Mouse (Mus musculus) CD4-positive, CD25-positive, alpha-beta regulatory T cell, adult 4 months (primary cell): Measurements from ENCODE around the gene Abcb9. TPM values are rescaled to one million over a fixed set of nuclear protein-coding genes. Genes with fewer than 3 reads are reported as not detected.
A peak's percentile ranks its signal among the peaks of the same experiment; 100 is the strongest.

Experiments
- ATAC-seq: one replicate; pipeline ENCODE4 v1.8.0; 2017
- polyA plus RNA-seq, 2 experiments: library from polyadenylated mRNA; unstranded; fragments of 100-300 nt; shearing (Covaris generic); gene quantifications; one replicate each; pipeline ENCODE4 v1.2.1; 2017

Abcb9 gene
- 10 to 100 TPM; 16.1 to 16.6 TPM for polyA plus RNA-seq

DNA sequence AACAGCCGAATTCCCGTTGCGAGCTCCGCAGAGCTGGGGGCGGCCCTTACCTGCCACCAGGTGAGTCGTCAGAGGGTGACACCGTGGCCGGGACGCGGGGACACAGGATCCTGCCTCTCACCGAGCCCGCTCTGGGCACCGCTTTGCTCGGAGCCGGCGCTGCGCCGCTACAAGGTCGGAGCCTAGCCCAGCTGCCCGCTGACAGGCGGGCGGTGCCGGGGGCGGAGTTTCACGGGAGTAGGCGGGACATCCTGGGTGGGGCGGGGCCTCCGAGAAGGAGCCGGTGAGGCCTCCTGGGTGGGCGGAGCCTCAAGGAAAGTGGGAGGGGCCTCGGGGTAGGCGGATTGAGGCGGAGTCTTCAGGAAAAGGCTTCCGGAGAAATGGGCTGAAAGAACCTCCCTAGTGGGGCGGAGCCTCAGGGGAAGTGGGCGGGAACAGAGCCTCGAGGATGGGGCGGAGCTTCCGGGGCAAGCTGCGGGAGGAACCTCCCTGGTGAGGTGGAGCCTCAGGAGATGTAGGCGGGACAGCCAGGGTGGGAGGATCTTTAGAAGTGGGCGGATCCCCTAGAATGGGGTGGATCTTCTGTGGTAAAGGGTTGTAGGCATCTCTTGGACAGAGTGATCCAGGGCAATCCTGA, at the start of gene Abcb9:
TSS of gene Abcb9 (minus strand) at position 203 of the 637 bp plus-strand sequence.
- ATAC-seq = peak; percentile 89

DNA sequence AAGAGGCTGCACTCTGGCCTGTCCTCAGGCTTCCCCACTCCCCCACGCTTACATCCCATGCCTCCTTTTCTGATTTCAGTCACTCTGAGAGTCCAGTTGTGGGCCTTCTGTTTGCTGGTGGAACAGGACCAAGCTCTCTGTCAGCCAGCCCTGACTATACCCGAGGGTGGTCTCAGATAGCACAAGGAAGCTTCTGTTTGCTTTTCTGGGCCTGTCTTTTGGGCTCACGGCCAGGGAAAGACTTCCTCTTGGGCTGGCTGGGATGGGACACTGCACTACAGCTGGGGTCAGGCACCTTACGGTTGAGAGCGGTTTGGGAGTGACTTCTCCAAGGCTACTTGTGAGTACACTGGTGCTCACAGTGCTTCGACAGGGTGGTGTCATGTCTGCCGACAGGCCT, 42.5 kb upstream of the Abcb9 start:
- no peak for ATAC-seq

DNA sequence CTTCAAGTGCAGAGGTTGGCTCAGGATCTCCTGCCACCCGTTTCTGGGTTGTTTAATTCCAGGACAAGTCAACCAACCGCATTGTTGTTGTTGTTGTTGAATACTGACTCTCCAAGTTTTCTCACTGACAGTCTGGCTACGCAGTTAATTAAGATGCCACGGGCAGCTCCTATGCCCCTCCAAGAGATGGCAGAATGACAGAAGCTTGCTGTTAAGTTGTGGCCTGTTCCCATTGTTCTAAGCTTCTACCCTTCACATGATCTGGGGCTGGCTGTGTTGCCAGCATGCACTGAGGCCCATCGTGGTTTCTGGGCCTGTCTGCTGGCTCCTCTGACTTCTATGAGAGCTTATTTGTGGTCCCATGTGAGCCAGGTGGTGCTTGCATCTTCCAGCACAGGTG, 38.7 kb upstream of the Abcb9 start:
- ATAC-seq = no peak

GRCm38 (mm10) chr5:124125093-124125492, 29.5 kb upstream of the Abcb9 start:
- no peak for ATAC-seq

DNA sequence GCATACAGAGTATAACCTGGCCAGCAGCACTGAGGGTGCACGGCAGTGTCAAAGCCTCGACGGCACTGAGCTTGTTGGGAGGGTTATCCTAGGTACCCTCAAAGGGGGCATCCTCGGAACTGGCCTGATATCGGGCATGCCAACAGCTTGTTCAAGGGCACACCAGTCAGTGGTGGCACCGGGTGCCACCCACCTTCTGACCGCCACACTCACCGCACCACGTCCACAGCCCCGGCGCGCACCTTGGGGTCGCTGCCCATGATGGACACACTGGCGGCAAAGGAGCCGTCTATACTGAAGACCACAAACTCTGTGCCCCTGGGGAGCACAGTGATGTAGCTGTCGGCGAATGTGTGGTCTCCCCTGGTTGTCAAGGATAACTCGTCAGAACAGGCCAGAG, 26.8 kb upstream of the Abcb9 start:
- no peak for ATAC-seq

- no peak for ATAC-seq
These were observed 23.6 kb upstream of the Abcb9 start for GRCm38 (mm10) chr5:124119204-124119603.

- ATAC-seq = peak; percentile 14
These were observed 20.6 kb upstream of the Abcb9 start, which contains the start of gene Arl6ip4 for GRCm38 (mm10) chr5:124115990-124116845. Gene Arl6ip4 (plus strand): TSS chr5:124116089.

GRCm38 (mm10) chr5:124115531-124115930, 19.9 kb upstream of the Abcb9 start:
- ATAC-seq = no peak

GRCm38 (mm10) chr5:124114276-124115025, 18.9 kb upstream of the Abcb9 start:
- ATAC-seq = no peak

GRCm38 (mm10) chr5:124113030-124113429, 17.4 kb upstream of the Abcb9 start:
- no peak for ATAC-seq

DNA sequence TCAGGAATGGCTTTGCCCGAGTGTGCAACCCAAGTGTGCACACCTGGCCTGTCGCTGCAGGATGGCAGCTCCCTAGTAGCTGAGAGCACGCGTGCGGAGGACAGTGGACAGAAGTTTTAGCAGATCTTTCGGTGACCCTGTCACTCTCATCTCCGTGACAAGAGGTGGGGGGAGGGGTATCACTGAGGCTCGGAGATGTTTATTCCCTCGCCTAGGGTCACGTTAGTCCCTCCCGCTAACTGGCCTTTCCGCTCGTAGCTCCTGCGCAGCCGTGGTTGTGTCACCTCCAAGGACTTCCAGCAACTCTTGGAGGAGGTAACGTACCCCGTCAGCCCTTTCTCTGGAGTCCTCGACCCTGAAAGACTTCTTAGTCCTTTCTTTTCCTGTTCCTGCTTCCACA, 16.9 kb upstream of the Abcb9 start:
- ATAC-seq = no peak

DNA sequence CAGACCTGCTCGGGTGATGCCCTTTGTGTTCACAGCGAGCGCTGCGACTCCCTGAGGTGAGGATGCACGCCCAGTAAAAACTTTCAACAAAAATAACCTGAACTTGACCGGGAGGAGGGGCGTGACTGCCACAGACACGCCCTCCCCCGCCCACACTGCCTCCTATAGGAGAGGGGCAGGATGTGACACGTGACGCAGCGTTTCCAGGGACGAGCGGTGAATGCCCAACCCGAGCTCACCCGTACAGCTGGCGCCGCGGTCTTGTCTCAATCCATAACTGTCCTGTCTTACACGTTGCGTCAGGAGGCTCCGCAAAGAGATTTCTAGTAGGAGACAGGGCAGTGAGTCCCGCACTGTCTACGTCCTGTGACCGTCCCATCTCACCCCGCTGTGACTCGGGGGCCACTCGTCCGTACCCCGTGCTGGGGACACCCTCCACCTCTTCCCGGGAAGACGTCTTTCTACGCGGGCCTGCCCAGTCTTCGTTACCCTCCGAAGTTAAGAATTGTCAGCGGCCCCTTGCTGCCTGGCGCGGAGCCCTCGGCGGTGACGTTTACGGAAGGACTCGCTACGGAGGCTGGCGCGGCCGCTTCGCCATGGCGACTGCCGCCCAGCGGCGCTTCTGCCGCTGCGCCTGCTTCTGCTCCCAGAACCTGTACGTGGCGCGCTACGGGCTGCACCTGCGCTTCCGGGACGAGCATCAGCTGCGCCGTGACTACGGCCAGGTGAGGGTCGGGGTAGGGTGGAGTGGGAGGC, 16.3 kb upstream of the Abcb9 start, which contains the start of gene Ogfod2:
TSS of gene Ogfod2 (plus strand) at position 556 of the 756 bp plus-strand sequence.
- peak; percentile 88 for ATAC-seq

GRCm38 (mm10) chr5:124111077-124111741, 15.6 kb upstream of the Abcb9 start:
- ATAC-seq = no peak

- ATAC-seq = no peak
These were observed 8.0 kb upstream of the Abcb9 start for GRCm38 (mm10) chr5:124103552-124103951.

- no peak for ATAC-seq
These were observed 7.4 kb upstream of the Abcb9 start for GRCm38 (mm10) chr5:124103020-124103419.

DNA sequence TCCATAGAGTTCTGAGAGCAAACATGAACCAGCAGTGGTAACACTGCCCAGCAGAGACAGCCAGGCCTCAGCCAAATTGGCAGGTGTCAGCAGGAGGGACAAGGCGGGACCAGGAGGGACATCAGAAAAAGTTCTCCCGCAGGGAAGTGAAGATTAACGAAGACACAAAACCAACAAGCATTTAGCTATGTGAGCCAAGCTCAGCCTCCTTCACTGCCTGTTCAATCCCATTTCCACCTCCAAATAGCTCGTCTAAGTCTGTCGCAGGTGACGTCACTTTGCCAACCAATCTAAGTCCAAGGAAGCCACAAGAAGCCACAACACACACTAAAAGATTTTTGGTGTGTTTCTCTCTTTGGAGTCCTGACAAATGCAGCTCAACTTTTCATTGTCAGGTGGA, 6.7 kb upstream of the Abcb9 start:
- no peak for ATAC-seq

- ATAC-seq = no peak
These were observed 4.8 kb upstream of the Abcb9 start for GRCm38 (mm10) chr5:124100128-124101044.

- ATAC-seq = no peak
These were observed 3.3 kb upstream of the Abcb9 start for GRCm38 (mm10) chr5:124098923-124099322.

DNA sequence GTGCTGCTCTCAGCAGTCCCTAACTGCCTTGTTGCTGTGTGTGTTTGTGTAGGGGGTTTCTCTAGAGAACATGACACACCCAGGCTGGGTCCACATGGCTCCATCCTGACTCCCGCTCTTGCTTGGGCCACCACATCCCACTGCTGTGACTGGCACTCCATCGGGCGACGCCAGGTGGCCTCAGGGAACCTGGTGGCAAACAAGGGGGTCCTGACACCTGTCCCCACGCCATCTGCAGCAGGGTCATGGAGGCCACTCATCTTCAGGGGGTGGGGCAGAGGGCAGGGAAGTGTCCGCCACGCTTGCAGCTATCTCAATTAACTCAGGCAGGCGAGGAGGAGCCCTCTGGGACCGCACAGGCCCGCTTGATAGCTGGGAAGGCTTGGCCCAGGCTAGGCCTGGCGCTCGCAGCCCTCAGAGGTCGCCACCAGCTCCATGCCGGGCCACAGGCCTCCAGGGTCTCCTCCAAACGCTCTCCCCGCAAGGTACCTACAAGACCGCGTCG, 469 bp downstream of the Abcb9 start:
- no peak for ATAC-seq

DNA sequence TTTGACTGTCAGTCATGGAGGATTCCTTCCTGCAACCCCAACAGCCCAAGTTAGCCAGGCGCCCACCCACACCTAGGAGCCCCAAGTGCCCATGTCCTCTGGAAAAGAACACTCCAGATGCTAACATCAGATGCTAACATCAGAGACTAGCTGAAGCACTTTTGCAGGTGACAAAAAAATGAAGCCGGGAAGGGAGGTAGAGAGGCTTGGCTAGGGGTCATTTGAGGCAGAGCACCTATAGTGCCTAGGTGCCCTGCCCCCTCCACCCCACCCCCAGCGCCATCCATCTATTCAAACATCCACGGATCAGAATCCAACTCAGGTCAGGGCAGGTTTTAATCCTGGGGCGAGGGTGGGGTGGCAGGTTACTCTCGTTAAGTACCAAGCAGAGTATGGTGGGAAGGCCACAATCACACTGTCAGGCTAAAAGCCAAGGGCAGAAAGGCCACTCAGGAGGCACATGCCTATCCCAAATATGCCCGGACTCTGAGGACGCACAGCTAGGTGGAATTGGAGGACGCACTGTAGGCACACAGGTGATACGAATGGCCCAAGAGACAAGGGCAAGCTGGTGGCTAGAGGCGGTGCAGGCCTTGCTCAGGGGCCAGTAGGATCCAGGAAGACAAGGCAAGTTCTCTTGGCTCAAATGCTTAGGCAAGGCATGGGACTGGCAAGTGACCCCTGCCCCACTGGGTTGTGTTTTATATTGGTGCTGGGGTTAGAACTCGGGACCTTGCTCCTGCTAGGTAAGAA, 1.6 kb downstream of the Abcb9 start:
- ATAC-seq = no peak
